Mouse (Mus musculus): Measurements from ENCODE around the gene 2610301B20Rik. TPM values are rescaled to one million over a fixed set of nuclear protein-coding genes. Genes with fewer than 3 reads are reported as not detected.
"Not testable (repeated sequence)": the region's sequence is repeated elsewhere in the genome, so short reads cannot be mapped to it uniquely, and the experiment has no call there.

2610301B20Rik gene
- polyA plus RNA-seq, 1 experiment from 2014 or later = 44.0 TPM

DNA sequence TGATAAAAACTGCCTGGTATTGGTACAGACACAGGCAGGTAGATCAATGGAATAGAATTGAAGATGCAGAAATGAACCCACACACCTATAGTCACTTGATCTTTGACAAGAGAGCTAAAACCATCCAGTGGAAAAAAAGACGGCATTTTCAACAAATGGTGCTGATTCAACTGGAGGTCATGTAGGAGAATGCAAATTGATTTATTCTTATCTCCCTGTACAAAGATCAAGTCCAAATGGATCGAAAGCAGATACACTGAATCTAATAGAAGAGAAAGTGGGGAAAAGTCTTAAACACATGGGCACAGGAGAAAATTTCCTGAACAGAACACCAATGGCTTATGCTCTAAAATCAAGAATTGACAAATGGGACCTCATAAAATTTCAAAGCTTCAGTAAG, 11.4 kb upstream of the 2610301B20Rik start:
- not testable (repeated sequence) for H3K9me3 ChIP-seq (ENCODE audit: control insufficient read depth, low read length); ATAC-seq (ENCODE audit: low FRiP score); H3K4me1 ChIP-seq (replicated peaks; ENCODE audit: control insufficient read depth, insufficient read depth, low read length); H3K36me3 ChIP-seq (replicated peaks; ENCODE audit: control insufficient read depth, insufficient read depth); DNase-seq (ENCODE audit: low spot score); H3K27ac ChIP-seq; H3K27me3 ChIP-seq (ENCODE audit: control insufficient read depth, insufficient read depth, low read length); H3K9ac ChIP-seq; H3K4me3 ChIP-seq (replicated peaks; ENCODE audit: low read length); H3K4me2 ChIP-seq (replicated peaks)
- WGBS = 88% methylated on average over 2 of the region's 2 CpGs

DNA sequence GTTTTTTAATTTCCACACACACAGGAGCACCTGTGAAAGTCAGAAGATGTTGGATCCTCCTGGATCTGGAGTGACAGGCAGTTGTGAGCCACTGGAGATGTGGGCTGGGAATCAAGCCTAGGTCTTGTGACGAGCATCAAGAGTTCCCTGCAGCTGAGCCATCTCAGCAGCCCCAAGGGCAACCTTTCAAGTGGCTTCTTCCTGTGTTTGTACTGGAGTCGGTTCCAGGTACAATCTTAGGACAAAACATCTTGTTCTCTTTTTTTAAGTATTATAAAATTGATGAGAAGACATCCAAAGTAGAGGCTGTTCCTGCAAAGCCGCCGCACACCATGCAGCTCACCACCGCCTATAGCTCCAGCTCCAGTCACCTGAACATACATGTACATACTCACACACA, 2.1 kb upstream of the 2610301B20Rik start:
- Histone ChIP-seq H3K27me3 (ENCODE audit: control insufficient read depth, insufficient read depth, low read length) (no peaks in the 10 kb centered on the region), H3K9ac (no peak overlapping the region), H3K4me2 (replicated peaks) (peak overlapping the region; percentile 57; the same call in 1 of the 2 replicates), H3K27ac (no peak overlapping the region), H3K4me1 (replicated peaks; ENCODE audit: control insufficient read depth, insufficient read depth, low read length) (peaks cover 10% of the 10 kb centered on the region; the same call in 1 of the 2 replicates), H3K4me3 (replicated peaks; ENCODE audit: low read length) (no peak overlapping the region), H3K9me3 (ENCODE audit: control insufficient read depth, low read length) (no peaks in the 10 kb centered on the region), H3K36me3 (replicated peaks; ENCODE audit: control insufficient read depth, insufficient read depth) (no peaks in the 10 kb centered on the region)
- DNase-seq (ENCODE audit: low spot score) (no peak), ATAC-seq (ENCODE audit: low FRiP score) (no peak)
- WGBS = 90% methylated on average over 5 of the region's 5 CpGs

DNA sequence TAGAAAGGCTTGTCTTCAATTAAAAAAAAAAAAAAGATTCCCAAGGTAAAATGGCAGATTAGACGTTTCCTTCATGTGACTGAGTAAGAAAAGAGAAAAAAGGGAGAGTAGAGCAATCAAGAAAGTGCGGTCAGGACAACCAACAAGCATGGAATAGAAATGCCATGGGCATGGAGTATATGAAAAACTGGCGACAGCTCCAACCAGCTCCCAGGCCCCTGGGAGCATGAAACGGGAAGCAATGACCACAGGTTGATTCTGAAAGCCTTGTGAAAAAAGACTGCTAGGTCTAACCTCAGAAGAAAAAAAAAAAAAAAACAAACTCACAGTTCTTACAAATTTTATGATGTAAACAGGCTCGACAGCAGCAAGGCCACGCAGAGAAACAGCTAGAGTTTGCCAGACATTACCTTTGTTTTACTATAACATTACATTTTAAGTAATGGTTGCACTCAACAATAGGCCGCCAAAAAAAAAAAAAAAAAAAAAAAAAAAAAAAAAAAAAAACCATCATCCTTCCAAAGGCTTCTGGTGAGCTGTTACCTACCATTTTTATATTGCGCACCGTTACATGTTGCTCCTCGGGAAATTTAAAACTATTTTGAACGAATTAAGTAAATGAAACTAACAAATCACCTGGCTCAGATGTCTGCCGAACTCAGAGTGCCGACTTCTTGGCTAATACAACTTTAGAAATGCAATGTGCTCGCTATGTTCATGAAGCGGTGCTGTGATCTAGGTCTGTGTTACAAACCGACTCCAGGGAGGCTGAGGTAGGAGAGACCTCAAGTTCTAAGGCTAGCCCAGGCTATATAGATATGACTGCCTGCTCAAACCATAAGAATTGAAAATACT, 1.4 kb upstream of the 2610301B20Rik start:
- peaks cover 10% of the 10 kb centered on the region; the same call in 1 of the 2 replicates for H3K4me1 ChIP-seq (replicated peaks; ENCODE audit: control insufficient read depth, insufficient read depth, low read length)
- H3K9ac ChIP-seq = peak overlapping the region; percentile 55
- no peaks in the 10 kb centered on the region for H3K9me3 ChIP-seq (ENCODE audit: control insufficient read depth, low read length)
- no peaks in the 10 kb centered on the region for H3K27me3 ChIP-seq (ENCODE audit: control insufficient read depth, insufficient read depth, low read length)
- H3K36me3 ChIP-seq (replicated peaks; ENCODE audit: control insufficient read depth, insufficient read depth) = no peaks in the 10 kb centered on the region
- ATAC-seq (ENCODE audit: low FRiP score) = no peak
- WGBS = 25% methylated on average over 16 of the region's 16 CpGs
- peak overlapping the region; percentile 58 for H3K4me3 ChIP-seq (replicated peaks; ENCODE audit: low read length)
- peak overlapping the region; percentile 57 for H3K4me2 ChIP-seq (replicated peaks)
- DNase-seq (ENCODE audit: low spot score) = peak; percentile 29
- H3K27ac ChIP-seq = peak overlapping the region; percentile 54

DNA sequence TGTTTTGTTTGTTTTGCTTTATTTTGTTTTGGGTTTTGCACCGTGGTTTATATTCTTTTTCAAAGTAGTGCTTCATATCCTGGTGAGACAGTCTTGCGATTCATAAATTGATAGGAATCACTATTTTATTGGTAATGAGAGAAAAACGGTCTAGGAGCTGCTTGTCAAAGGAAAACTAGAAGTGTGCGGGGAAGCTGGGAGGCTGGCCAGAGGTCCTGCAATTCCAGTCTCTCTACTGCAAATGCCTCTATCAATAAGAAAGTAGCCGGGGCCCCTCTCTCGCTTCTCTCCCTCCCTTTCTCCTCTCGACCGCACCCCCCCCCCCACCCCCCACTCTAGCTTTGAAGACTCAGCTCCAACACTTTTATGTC, 764 bp upstream of the 2610301B20Rik start:
- H3K9me3 ChIP-seq (ENCODE audit: control insufficient read depth, low read length) = no peaks in the 10 kb centered on the region
- peak overlapping the region; percentile 54 for H3K27ac ChIP-seq
- no peaks in the 10 kb centered on the region for H3K36me3 ChIP-seq (replicated peaks; ENCODE audit: control insufficient read depth, insufficient read depth)
- H3K4me3 ChIP-seq (replicated peaks; ENCODE audit: low read length) = peak overlapping the region; percentile 58
- DNase-seq (ENCODE audit: low spot score) (peak; percentile 55), ATAC-seq (ENCODE audit: low FRiP score) (peak; percentile 49)
- 2% methylated on average over 7 of the region's 8 CpGs for WGBS
- peak overlapping the region; percentile 57 for H3K4me2 ChIP-seq (replicated peaks)
- H3K27me3 ChIP-seq (ENCODE audit: control insufficient read depth, insufficient read depth, low read length) = no peaks in the 10 kb centered on the region
- peak overlapping the region; percentile 55 for H3K9ac ChIP-seq
- H3K4me1 ChIP-seq (replicated peaks; ENCODE audit: control insufficient read depth, insufficient read depth, low read length) = peaks cover 10% of the 10 kb centered on the region; the same call in 1 of the 2 replicates

DNA sequence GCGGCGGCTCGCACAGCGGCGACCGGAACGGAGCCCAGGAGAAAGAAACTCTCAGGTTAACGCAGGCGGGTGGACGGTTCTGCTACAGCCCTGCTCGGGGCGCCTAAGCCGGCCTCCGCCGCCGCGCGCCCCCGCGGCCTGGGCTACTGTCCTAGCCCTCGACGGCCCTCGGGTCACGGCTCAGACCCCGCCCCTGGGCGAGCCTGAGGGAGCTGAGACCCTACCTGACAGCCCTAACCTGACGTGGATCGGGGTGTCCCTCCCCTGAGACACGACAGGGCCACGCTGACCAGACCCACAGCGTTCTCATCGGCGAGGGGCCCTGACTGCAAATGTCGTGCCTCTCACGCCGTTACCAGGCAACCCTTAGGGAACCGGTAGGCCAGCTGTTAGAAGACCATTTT, 422 bp downstream of the 2610301B20Rik start:
- peaks cover 10% of the 10 kb centered on the region; the same call in 1 of the 2 replicates for H3K4me1 ChIP-seq (replicated peaks; ENCODE audit: control insufficient read depth, insufficient read depth, low read length)
- DNase-seq (ENCODE audit: low spot score) = peak; percentile 53
- 0% methylated on average over 37 of the region's 37 CpGs for WGBS

DNA sequence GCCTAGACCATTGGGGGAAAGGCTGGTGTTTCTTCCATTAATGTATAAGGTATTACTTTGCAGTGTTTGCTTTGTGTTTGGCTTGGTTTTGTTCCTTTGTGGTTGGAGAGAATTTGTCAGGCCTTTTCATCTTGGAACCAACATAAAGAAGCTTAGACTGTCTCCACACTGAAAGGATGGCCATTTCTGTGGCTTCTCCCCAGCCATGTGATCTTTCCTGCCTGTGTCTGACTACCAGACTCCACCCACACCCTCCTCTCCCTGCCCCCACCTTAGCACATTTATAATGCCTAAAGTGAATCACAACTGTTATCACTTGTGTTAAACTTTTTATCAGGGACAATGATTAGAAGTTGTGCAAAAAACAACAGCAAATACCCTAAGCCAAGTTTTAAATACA, 1.1 kb downstream of the 2610301B20Rik start:
- Histone ChIP-seq H3K36me3 (replicated peaks; ENCODE audit: control insufficient read depth, insufficient read depth) (no peaks in the 10 kb centered on the region; the same call in 1 of the 2 replicates), H3K9ac (peak overlapping the region; percentile 81), H3K4me3 (replicated peaks; ENCODE audit: low read length) (peak overlapping the region; percentile 58), H3K27me3 (ENCODE audit: control insufficient read depth, insufficient read depth, low read length) (no peaks in the 10 kb centered on the region), H3K4me2 (replicated peaks) (peak overlapping the region; percentile 57), H3K4me1 (replicated peaks; ENCODE audit: control insufficient read depth, insufficient read depth, low read length) (peaks cover 10% of the 10 kb centered on the region; the same call in 1 of the 2 replicates), H3K9me3 (ENCODE audit: control insufficient read depth, low read length) (no peaks in the 10 kb centered on the region), H3K27ac (peak overlapping the region; percentile 98)
- peak; percentile 50 for DNase-seq (ENCODE audit: low spot score)
- no peak for ATAC-seq (ENCODE audit: low FRiP score)

More for the DNA sequence above, 422 bp downstream of the 2610301B20Rik start:
- Histone ChIP-seq H3K4me2 (replicated peaks) (peak overlapping the region; percentile 57), H3K27me3 (ENCODE audit: control insufficient read depth, insufficient read depth, low read length) (no peaks in the 10 kb centered on the region), H3K9ac (peak overlapping the region; percentile 81), H3K36me3 (replicated peaks; ENCODE audit: control insufficient read depth, insufficient read depth) (no peaks in the 10 kb centered on the region), H3K27ac (peak overlapping the region; percentile 98), H3K4me3 (replicated peaks; ENCODE audit: low read length) (peak overlapping the region; percentile 58), H3K9me3 (ENCODE audit: control insufficient read depth, low read length) (no peaks in the 10 kb centered on the region)
- ATAC-seq (ENCODE audit: low FRiP score) = peak; percentile 86

DNA sequence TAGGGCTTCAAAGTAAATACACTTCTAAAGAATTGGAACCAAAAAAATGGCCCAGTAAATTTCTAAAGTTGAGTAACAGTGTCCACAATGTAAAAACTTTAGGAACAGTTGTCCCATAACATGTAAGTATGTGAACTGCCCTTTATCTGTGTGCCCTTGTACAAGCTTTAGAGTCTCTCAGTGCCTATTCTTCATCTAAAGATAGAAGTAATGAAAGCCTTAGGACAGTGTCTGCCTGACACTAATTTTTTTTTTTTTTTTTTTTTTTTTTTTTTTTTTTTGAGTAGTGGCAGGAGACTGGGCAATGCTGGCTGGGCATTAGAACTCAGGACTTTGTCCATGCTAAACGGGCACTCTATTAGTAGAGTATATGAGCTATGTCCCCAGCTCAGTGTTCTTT, 2.8 kb downstream of the 2610301B20Rik start:
- Histone ChIP-seq H3K27ac (no peak overlapping the region), H3K9ac (no peak overlapping the region), H3K27me3 (ENCODE audit: control insufficient read depth, insufficient read depth, low read length) (no peaks in the 10 kb centered on the region), H3K4me2 (replicated peaks) (no peak overlapping the region), H3K36me3 (replicated peaks; ENCODE audit: control insufficient read depth, insufficient read depth) (peaks cover 4% of the 10 kb centered on the region), H3K9me3 (ENCODE audit: control insufficient read depth, low read length) (no peaks in the 10 kb centered on the region), H3K4me3 (replicated peaks; ENCODE audit: low read length) (no peak overlapping the region), H3K4me1 (replicated peaks; ENCODE audit: control insufficient read depth, insufficient read depth, low read length) (peaks cover 10% of the 10 kb centered on the region; the same call in 1 of the 2 replicates)
- DNase-seq (ENCODE audit: low spot score) = no peak
- 96% methylated on average over 1 of the region's 1 CpGs for WGBS
- ATAC-seq (ENCODE audit: low FRiP score) = no peak

DNA sequence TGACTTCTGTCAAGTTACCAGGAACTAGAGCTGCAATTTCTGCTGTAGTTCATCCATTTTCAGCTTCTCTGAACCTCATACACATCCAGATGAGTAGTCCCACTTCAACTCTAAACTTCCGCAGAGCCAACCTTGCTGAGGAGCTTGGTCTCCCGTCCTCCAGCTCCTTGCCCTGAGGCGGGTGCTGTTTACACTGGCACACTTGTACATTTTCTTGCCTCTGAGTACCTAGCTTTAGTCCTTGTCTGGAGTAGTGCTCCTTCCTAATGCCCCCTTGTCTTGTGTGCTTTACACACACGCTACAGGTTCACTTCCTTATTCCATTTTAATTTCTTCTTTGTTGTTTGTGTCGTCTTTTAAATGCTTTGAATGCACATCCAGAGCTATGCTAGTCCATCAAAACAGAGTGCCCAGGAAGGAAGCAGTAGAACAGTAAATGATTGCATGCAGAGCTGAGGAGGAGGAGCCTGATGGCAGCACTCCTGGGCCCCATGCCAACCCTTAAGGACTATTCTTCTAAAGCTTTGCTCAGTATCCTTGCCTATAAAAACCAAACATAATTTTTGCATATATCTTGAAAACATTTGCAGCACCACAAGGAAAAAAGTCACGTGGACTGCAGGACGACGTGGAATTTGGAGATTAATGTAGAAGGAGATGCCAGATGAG, 9.6 kb downstream of the 2610301B20Rik start:
- Histone ChIP-seq H3K9ac (no peak overlapping the region), H3K4me3 (replicated peaks; ENCODE audit: low read length) (no peak overlapping the region), H3K27me3 (ENCODE audit: control insufficient read depth, insufficient read depth, low read length) (no peaks in the 10 kb centered on the region), H3K4me2 (replicated peaks) (no peak overlapping the region), H3K36me3 (replicated peaks; ENCODE audit: control insufficient read depth, insufficient read depth) (peaks cover 46% of the 10 kb centered on the region), H3K9me3 (ENCODE audit: control insufficient read depth, low read length) (no peaks in the 10 kb centered on the region), H3K27ac (no peak overlapping the region), H3K4me1 (replicated peaks; ENCODE audit: control insufficient read depth, insufficient read depth, low read length) (no peaks in the 10 kb centered on the region)
- ATAC-seq (ENCODE audit: low FRiP score) = no peak
- 92% methylated on average over 8 of the region's 8 CpGs for WGBS
- no peak for DNase-seq (ENCODE audit: low spot score)

DNA sequence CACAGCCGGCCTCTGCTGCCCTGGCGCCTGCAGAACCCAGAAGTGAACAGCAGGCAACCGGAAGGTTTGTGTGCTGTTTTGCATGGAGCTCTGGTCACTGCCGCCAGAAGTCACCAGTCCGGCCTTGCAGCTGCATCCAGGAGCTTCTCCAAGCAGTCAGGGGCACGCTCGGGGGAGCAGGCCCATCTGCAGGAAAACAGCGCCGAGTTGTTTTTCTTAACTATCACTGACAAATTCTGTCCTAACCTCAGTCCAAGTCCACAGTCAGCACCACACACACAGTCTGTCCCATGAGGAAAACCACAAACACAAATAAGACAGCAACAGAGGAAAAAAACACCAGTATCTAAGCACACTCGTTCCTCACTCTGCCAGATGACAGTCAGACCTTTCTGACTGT, 14.5 kb downstream of the 2610301B20Rik start:
- Histone ChIP-seq H3K9me3 (ENCODE audit: control insufficient read depth, low read length) (no peaks in the 10 kb centered on the region), H3K27ac (no peak overlapping the region), H3K4me1 (replicated peaks; ENCODE audit: control insufficient read depth, insufficient read depth, low read length) (no peaks in the 10 kb centered on the region), H3K9ac (no peak overlapping the region), H3K4me2 (replicated peaks) (no peak overlapping the region), H3K27me3 (ENCODE audit: control insufficient read depth, insufficient read depth, low read length) (no peaks in the 10 kb centered on the region), H3K4me3 (replicated peaks; ENCODE audit: low read length) (no peak overlapping the region), H3K36me3 (replicated peaks; ENCODE audit: control insufficient read depth, insufficient read depth) (peaks cover 42% of the 10 kb centered on the region)
- DNase-seq (ENCODE audit: low spot score) (no peak), ATAC-seq (ENCODE audit: low FRiP score) (no peak)
- WGBS = 96% methylated on average over 10 of the region's 10 CpGs

Data from hindbrain, embryonic 14.5 days (tissue).